Mouse (Mus musculus): ENCODE measurements around the gene Elmo1.

GRCm38 (mm10) chr13:20047926-20048836, 42.2 kb upstream of the Elmo1 start:
- TF ChIP-seq MAX (IDR thresholded peaks at IDR 0.05; ENCODE audit: low read depth) = no peak
- TF ChIP-seq POLR2A (IDR thresholded peaks at IDR 0.05; ENCODE audit: insufficient read length, low read depth) = no peak
- no peak for TF ChIP-seq SRF (IDR thresholded peaks at IDR 0.05; ENCODE audit: control insufficient read depth, insufficient read length, low read depth)
- TF ChIP-seq MYOG (IDR thresholded peaks at IDR 0.05; ENCODE audit: control insufficient read depth in 1 of 3, insufficient read depth in 1 of 3, insufficient read length in 2 of 3, low read depth in 2 of 3) = no peak
- TF ChIP-seq E2F4 (IDR thresholded peaks at IDR 0.05; ENCODE audit: insufficient read depth) = no peak
- no peak for TF ChIP-seq TCF3 (IDR thresholded peaks at IDR 0.05; ENCODE audit: insufficient read length, low read depth)
- TF ChIP-seq CEBPB (IDR thresholded peaks at IDR 0.05; ENCODE audit: insufficient read depth, poor library complexity, severe bottlenecking) = no peak
- TF ChIP-seq POLR2AphosphoS2 (IDR thresholded peaks at IDR 0.05; ENCODE audit: insufficient read length, low read depth) = no peak
- TF ChIP-seq REST (IDR thresholded peaks at IDR 0.05; ENCODE audit: insufficient read depth, insufficient read length) = no peak
- no peak for TF ChIP-seq MYOD1 (IDR thresholded peaks at IDR 0.05; ENCODE audit: control insufficient read depth in 1 of 3, insufficient read length in 2 of 3, low read depth in 2 of 3)
- no peak for TF ChIP-seq USF1 (IDR thresholded peaks at IDR 0.05; ENCODE audit: low read depth)
- TF ChIP-seq TCF12 (IDR thresholded peaks at IDR 0.05; ENCODE audit: insufficient read depth, poor library complexity, severe bottlenecking) = no peak
